Mouse (Mus musculus) megakaryocyte, embryonic 14.5 days (primary cell): ENCODE results near the gene Cadm1.

Experiments
- FLI1 ChIP-seq: IDR thresholded peaks from 2 replicates; pipeline ENCODE4 v1.6.1; 2012; ENCODE audit warnings: low read length, inconsistent platforms, mixed read lengths
- GATA1 ChIP-seq: IDR thresholded peaks from 3 replicates; pipeline ENCODE4 v1.6.1; 2012; ENCODE audit warnings: mixed read lengths, low read length, inconsistent platforms, borderline replicate concordance

DNA sequence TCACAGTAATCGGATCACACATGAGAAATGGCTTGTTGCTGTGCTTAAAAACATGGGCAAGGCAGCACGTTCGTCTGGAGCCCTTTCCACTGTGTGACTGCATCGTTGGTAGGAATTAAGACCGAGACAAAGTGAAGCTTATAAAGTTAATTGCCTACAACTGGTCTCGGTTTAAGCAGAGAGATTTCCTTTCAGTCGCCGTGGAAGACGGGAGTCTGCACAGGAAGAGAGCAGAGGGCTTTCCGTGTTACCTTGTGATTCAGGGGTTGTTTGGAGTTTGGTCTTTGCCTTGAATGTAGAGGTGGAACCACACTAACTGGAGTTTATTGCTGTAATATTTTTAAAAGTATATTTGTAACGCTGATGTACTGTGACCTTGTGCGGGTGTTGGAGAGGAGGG, 15.7 kb downstream of the Cadm1 start:
- TF ChIP-seq GATA1 (no peak), FLI1 (no peak)
